Mouse (Mus musculus): ENCODE results near the gene Zfp473. TPM values are rescaled to one million over a fixed set of nuclear protein-coding genes. Genes with fewer than 3 reads are reported as not detected.

The Zfp473 gene
- polyA plus RNA-seq, 1 experiment from 2014 or later = 2.7 TPM

DNA sequence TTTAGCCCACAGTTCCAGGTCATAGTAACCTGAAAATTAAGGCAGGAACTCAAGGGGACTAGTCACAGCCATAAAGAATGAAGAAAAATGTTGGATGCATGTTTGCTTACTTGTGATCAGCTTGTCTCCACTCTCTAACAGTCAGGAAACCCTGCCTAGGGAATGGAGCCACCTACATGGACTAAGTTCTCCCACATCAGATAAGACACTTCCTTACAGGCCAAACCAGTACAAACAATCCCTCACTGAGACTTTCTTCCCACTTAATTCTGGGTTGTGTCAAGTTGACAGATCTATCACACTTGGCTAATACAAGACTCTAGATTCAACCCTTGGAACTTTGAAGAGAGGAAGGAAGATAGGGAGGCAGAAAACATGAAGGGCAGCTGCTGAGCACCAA lies 9.5 kb upstream of the Zfp473 start:
- H3K4me2 ChIP-seq = no peak overlapping the region
- no peak overlapping the region for H3K9ac ChIP-seq (ENCODE audit: low read length)
- ATAC-seq (ENCODE audit: low FRiP score) = no peak
- H3K9me3 ChIP-seq (ENCODE audit: control insufficient read depth, low read length) = no peaks in the 10 kb centered on the region
- DNase-seq (ENCODE audit: low spot score, missing footprints) = no peak
- H3K4me3 ChIP-seq (ENCODE audit: low read depth, low read length) = no peak overlapping the region
- peaks cover 7% of the 10 kb centered on the region; the same call in 1 of the 2 replicates for H3K36me3 ChIP-seq (ENCODE audit: control insufficient read depth, insufficient read depth, low read length)
- H3K27ac ChIP-seq (ENCODE audit: low read depth, low read length) = no peak overlapping the region
- H3K4me1 ChIP-seq (ENCODE audit: control insufficient read depth, insufficient read depth, low read length) = no peaks in the 10 kb centered on the region
- no peaks in the 10 kb centered on the region for H3K27me3 ChIP-seq (ENCODE audit: control insufficient read depth, insufficient read depth, low read length)

DNA sequence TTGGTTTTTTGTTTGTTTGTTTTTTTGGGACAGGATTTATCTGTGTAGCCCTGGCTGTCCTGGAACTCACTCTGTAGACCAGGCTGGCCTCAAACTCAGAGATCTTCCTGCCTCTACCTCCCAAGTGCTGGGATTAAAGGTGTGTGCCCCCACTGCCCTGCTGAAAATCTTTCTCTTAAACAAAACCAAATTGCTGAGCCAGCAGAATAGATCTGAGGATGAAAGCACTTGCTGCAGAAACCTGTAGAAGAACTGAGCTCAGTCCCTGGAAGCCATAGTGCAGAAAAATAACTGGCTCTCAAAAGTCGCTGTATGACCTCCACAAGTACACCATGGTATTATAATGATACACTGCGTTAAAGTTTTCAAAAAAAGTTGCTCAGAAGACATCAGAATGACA lies 6.3 kb upstream of the Zfp473 start:
- Histone ChIP-seq H3K36me3 (ENCODE audit: control insufficient read depth, insufficient read depth, low read length) (peaks cover 12% of the 10 kb centered on the region; the same call in 1 of the 2 replicates), H3K4me3 (ENCODE audit: low read depth, low read length) (no peak overlapping the region), H3K27me3 (ENCODE audit: control insufficient read depth, insufficient read depth, low read length) (no peaks in the 10 kb centered on the region), H3K27ac (ENCODE audit: low read depth, low read length) (no peak overlapping the region), H3K9ac (ENCODE audit: low read length) (no peak overlapping the region), H3K4me1 (ENCODE audit: control insufficient read depth, insufficient read depth, low read length) (no peaks in the 10 kb centered on the region), H3K4me2 (no peak overlapping the region), H3K9me3 (ENCODE audit: control insufficient read depth, low read length) (no peaks in the 10 kb centered on the region)
- no peak for DNase-seq (ENCODE audit: low spot score, missing footprints)
- no peak for ATAC-seq (ENCODE audit: low FRiP score)
- WGBS = 86% methylated on average over 2 of the region's 2 CpGs

DNA sequence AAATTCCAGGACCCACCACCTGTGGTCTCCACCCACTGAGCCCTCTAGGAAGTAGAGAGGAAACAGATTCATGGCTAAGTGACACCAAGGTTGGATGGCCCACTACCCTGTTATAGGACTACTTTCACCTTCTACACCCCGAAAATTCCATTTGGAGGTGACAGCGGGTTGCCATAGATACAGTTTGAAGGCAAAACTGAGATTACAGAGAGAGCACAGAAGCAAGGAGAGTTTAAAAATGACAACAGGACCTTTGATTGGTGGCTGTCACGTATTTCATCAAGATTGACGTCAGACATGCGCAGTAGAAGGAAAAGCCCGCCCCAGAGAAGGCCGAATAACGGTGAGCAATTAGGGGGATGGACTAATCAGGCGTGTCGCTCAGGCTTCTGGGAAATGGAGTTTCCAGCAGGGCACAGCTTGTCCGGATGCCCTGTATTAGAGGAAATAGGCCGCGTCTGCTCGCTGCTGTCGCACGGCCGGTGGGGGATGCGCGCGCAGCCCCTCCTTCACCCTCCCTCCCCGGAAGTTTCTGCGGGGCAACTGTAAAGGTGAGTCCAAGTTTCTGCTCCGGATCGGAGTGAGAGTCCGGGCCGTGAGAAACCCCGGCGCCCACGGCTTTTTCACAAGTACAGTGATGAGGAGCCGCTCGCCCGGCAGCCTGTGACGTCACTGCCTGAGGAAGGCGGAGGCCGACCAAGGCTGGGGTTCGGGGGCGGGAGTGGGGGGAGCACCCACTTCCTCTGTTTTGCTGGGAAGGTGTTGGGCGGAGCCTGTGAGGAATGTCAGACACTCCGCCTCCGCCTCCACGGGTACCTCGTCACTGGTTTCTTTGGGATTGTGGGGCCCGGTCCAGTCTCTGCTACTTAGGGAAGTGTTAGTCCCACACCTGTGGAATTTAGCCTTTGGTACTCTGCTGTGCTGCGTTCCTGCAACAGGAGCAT lies 2.5 kb downstream of the Zfp473 start, which contains the start of gene Vrk3:
Gene Vrk3 (plus strand): TSS at position 313 of the 944 bp plus-strand sequence.
- H3K27me3 ChIP-seq (ENCODE audit: control insufficient read depth, insufficient read depth, low read length) = no peaks in the 10 kb centered on the region
- peak within 1 kb of the TSS; percentile 50 for H3K4me3 ChIP-seq (ENCODE audit: low read depth, low read length)
- peak; percentile 95 for ATAC-seq (ENCODE audit: low FRiP score)
- peak within 1 kb of the TSS; percentile 61 for H3K4me2 ChIP-seq
- peak within 1 kb of the TSS; percentile 72 for H3K9ac ChIP-seq (ENCODE audit: low read length)
- WGBS = under 1% methylated on average over 44 of the region's 44 CpGs
- peak; percentile 99 for DNase-seq (ENCODE audit: low spot score, missing footprints)
- peaks cover 17% of the 10 kb centered on the region for H3K4me1 ChIP-seq (ENCODE audit: control insufficient read depth, insufficient read depth, low read length)
- no peak within 1 kb of the TSS for H3K27ac ChIP-seq (ENCODE audit: low read depth, low read length)
- H3K36me3 ChIP-seq (ENCODE audit: control insufficient read depth, insufficient read depth, low read length) = peaks cover under 1% of the 10 kb centered on the region; the same call in 1 of the 2 replicates
- H3K9me3 ChIP-seq (ENCODE audit: control insufficient read depth, low read length) = no peaks in the 10 kb centered on the region

DNA sequence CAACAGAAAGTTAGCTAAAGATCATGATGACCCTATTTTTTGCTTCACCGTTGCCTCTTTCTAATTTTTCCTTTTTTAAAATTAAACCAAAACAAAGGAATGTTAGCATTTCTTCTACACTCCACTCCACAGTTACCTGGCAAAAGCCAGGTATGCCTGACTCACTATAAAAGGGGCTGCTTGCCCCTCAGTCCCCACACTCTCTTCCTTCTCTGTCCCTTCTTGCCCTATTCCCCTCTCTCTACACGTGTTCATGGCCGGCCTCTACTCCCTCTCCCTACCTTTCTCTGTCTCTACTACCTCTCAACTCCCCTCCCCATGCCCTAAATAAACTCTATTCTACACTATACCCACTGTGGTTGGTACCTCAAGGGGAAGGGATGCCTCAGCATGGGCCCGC lies 3.7 kb downstream of the Zfp473 start:
- H3K4me2 ChIP-seq = peak overlapping the region; percentile 58
- WGBS = 68% methylated on average over 4 of the region's 4 CpGs
- no peaks in the 10 kb centered on the region for H3K27me3 ChIP-seq (ENCODE audit: control insufficient read depth, insufficient read depth, low read length)
- no peak overlapping the region for H3K27ac ChIP-seq (ENCODE audit: low read depth, low read length)
- no peak overlapping the region for H3K9ac ChIP-seq (ENCODE audit: low read length)
- no peak for ATAC-seq (ENCODE audit: low FRiP score)
- H3K4me1 ChIP-seq (ENCODE audit: control insufficient read depth, insufficient read depth, low read length) = peaks cover 17% of the 10 kb centered on the region
- H3K36me3 ChIP-seq (ENCODE audit: control insufficient read depth, insufficient read depth, low read length) = no peaks in the 10 kb centered on the region
- H3K9me3 ChIP-seq (ENCODE audit: control insufficient read depth, low read length) = no peaks in the 10 kb centered on the region
- H3K4me3 ChIP-seq (ENCODE audit: low read depth, low read length) = no peak overlapping the region
- DNase-seq (ENCODE audit: low spot score, missing footprints) = no peak

DNA sequence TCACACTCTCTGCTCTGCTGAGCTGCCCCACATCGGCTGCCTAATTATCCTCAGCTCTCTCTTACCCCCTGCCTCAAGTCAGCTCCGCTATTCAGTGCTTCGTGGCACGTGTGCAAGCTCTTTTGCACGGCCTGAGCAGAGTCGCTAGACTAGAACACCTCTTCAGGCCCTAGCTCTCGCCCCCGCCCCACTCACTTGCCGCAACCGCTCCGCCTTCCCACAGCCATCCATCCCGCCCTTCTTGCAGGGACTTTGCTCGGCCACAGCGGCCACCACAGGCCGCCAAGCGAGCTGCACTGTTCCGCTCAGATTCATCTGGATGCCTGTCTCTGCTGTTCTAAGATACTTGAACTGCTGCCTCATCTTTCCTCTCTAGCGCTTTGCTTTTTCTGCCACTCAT lies 5.8 kb downstream of the Zfp473 start:
- Histone ChIP-seq H3K27me3 (ENCODE audit: control insufficient read depth, insufficient read depth, low read length) (no peaks in the 10 kb centered on the region), H3K4me1 (ENCODE audit: control insufficient read depth, insufficient read depth, low read length) (peaks cover 17% of the 10 kb centered on the region), H3K9me3 (ENCODE audit: control insufficient read depth, low read length) (no peaks in the 10 kb centered on the region), H3K27ac (ENCODE audit: low read depth, low read length) (no peak overlapping the region), H3K4me3 (ENCODE audit: low read depth, low read length) (peak overlapping the region; percentile 32), H3K36me3 (ENCODE audit: control insufficient read depth, insufficient read depth, low read length) (no peaks in the 10 kb centered on the region), H3K9ac (ENCODE audit: low read length) (peak overlapping the region; percentile 65), H3K4me2 (peak overlapping the region; percentile 63)
- WGBS = under 1% methylated on average over 18 of the region's 18 CpGs
- peak; percentile 98 for DNase-seq (ENCODE audit: low spot score, missing footprints)
- ATAC-seq (ENCODE audit: low FRiP score) = peak; percentile 62

DNA sequence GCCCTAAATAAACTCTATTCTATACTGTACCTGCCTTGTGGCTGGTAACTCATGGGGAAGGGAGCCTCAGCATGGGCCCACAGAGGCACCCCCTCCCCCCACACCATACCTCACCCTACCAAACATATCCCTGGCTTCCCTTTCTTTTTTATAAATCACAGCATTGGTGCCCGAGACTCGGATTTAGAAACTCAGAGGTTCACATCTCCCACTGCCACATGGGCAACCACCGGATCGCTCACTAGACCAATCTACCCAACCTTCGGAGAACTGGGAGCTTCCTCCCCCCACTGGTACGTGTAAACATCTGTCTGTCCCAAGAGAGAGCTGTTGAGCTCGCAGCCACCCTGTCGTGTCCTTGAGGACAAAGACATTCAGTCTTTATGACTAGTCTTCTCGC lies 6.6 kb downstream of the Zfp473 start:
- H3K4me3 ChIP-seq (ENCODE audit: low read depth, low read length) = peak overlapping the region; percentile 32
- no peaks in the 10 kb centered on the region for H3K9me3 ChIP-seq (ENCODE audit: control insufficient read depth, low read length)
- H3K27ac ChIP-seq (ENCODE audit: low read depth, low read length) = no peak overlapping the region
- WGBS = 29% methylated on average over 9 of the region's 9 CpGs
- ATAC-seq (ENCODE audit: low FRiP score) = no peak
- peak; percentile 82 for DNase-seq (ENCODE audit: low spot score, missing footprints)
- no peaks in the 10 kb centered on the region for H3K27me3 ChIP-seq (ENCODE audit: control insufficient read depth, insufficient read depth, low read length)
- peaks cover 16% of the 10 kb centered on the region for H3K4me1 ChIP-seq (ENCODE audit: control insufficient read depth, insufficient read depth, low read length)
- H3K9ac ChIP-seq (ENCODE audit: low read length) = peak overlapping the region; percentile 65
- peak overlapping the region; percentile 63 for H3K4me2 ChIP-seq
- H3K36me3 ChIP-seq (ENCODE audit: control insufficient read depth, insufficient read depth, low read length) = no peaks in the 10 kb centered on the region

DNA sequence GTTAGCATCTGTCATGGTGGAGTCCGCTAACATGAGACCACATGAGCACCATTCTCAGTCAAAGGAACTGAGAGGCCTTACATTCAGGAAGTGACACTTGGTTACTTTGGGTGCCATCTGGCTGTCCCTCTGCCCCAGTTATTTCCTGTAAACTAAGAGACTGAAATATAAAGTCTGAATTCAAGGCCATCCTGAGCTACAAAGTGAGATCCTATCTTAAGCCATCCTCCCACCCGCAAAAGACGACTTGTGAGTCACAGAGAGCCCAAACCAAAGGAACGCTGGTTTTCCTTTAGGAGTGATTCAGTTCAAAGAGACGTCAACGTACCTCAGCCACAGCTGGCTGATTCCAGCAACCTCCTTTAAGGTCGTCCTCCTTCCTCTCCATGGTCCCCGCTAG lies 9.5 kb downstream of the Zfp473 start:
- no peak overlapping the region for H3K4me2 ChIP-seq
- WGBS = 86% methylated on average over 8 of the region's 8 CpGs
- no peak overlapping the region for H3K4me3 ChIP-seq (ENCODE audit: low read depth, low read length)
- no peak overlapping the region for H3K27ac ChIP-seq (ENCODE audit: low read depth, low read length)
- no peak for DNase-seq (ENCODE audit: low spot score, missing footprints)
- H3K36me3 ChIP-seq (ENCODE audit: control insufficient read depth, insufficient read depth, low read length) = no peaks in the 10 kb centered on the region
- no peaks in the 10 kb centered on the region for H3K9me3 ChIP-seq (ENCODE audit: control insufficient read depth, low read length)
- H3K27me3 ChIP-seq (ENCODE audit: control insufficient read depth, insufficient read depth, low read length) = no peaks in the 10 kb centered on the region
- H3K4me1 ChIP-seq (ENCODE audit: control insufficient read depth, insufficient read depth, low read length) = peaks cover 7% of the 10 kb centered on the region
- ATAC-seq (ENCODE audit: low FRiP score) = no peak
- no peak overlapping the region for H3K9ac ChIP-seq (ENCODE audit: low read length)

DNA sequence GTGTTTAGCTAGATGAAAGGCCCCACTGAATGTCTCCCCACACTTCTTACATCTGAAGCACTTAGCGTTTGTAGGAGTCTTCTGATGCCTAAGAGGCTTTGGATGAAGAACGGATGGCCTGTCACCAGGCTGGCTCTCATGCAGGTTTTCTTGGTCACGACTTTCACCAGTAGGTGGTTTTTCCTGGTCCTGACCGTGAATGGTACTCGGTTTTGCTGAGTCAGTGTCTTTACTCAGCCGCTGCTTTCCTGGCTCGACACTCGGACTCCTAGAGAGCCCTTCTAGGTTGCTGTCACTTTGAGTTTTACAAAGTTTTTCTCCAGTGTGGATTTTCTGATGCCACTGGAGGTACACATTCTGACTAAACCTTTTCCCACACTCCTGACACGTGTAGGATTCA lies 17.1 kb downstream of the Zfp473 start:
- no peaks in the 10 kb centered on the region for H3K27me3 ChIP-seq (ENCODE audit: control insufficient read depth, insufficient read depth, low read length)
- H3K27ac ChIP-seq (ENCODE audit: low read depth, low read length) = no peak overlapping the region
- no peak overlapping the region for H3K4me2 ChIP-seq
- H3K9ac ChIP-seq (ENCODE audit: low read length) = no peak overlapping the region
- DNase-seq (ENCODE audit: low spot score, missing footprints) (no peak), ATAC-seq (ENCODE audit: low FRiP score) (no peak)
- no peak overlapping the region for H3K4me3 ChIP-seq (ENCODE audit: low read depth, low read length)
- H3K4me1 ChIP-seq (ENCODE audit: control insufficient read depth, insufficient read depth, low read length) = no peaks in the 10 kb centered on the region
- H3K36me3 ChIP-seq (ENCODE audit: control insufficient read depth, insufficient read depth, low read length) = no peaks in the 10 kb centered on the region
- WGBS = 88% methylated on average over 9 of the region's 9 CpGs
- H3K9me3 ChIP-seq (ENCODE audit: control insufficient read depth, low read length) = no peaks in the 10 kb centered on the region
